Mouse (Mus musculus): ENCODE data around the gene Trex1. TPM values are rescaled to one million over a fixed set of nuclear protein-coding genes. Genes with fewer than 3 reads are reported as not detected.

Trex1 gene
- 9.2 and 13.6 TPM in 2 replicates for polyA plus RNA-seq (2015; fragmentation: Nextera tagmentation; extraction: Ambion mirVana)

DNA sequence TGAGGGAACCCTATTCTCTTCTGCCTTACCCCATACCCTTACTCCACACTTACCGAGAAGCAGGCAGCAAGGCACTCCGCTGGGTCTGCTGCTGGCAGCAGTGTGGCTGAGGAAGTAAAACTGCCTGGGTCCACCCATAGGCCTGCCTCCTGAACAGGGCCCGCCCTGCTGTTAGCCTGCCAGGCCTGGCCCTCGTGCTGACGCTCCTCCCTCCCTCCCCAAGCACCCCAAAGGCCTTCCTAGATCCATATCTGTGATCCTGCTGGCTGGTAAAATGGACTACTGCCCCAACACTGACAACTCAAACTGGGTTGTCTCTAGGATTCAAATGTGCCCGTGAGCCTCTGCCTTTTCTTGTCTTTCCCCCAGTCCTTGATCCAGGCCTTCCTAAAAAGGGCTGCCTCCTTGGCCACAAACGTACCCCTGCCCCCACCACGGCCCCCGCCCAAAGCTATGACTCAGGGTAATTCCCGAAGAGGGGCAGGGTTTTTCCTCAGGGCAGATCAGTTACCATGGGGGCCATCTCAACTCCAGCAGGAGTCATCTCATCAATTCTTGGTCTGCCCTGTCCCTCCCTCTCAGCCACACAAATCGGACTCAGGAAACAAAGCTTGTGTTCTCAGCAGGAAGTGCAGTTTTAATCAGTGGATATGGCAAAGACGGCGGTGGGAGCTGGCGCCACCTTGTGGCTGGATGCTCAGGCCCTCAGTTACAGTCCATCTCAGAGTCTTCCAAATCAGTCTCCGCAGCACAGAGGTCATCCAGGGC lies at the start of gene Trex1:
Trex1 (minus strand) TSS at position 599 of the 768 bp plus-strand sequence.
- H3K4me3 ChIP-seq = peak within 1 kb of the TSS; percentile 50
- H3K27ac ChIP-seq = peak within 1 kb of the TSS; percentile 92
- peaks cover 36% of the 10 kb centered on the region for H3K4me1 ChIP-seq (replicated peaks)
- WGBS = 6% methylated on average over 15 of the region's 15 CpGs
- no peaks in the 10 kb centered on the region for H3K9me3 ChIP-seq (replicated peaks)
- no peaks in the 10 kb centered on the region for H3K27me3 ChIP-seq
- peak within 1 kb of the TSS; percentile 56 for H3K9ac ChIP-seq
- peaks cover 20% of the 10 kb centered on the region for H3K36me3 ChIP-seq
- ATAC-seq (replicated peaks; ENCODE audit: insufficient number of reproducible peaks, insufficient read depth, low FRiP score, low read depth) = peak; percentile 83
- H3K4me2 ChIP-seq = peak within 1 kb of the TSS; percentile 69

DNA sequence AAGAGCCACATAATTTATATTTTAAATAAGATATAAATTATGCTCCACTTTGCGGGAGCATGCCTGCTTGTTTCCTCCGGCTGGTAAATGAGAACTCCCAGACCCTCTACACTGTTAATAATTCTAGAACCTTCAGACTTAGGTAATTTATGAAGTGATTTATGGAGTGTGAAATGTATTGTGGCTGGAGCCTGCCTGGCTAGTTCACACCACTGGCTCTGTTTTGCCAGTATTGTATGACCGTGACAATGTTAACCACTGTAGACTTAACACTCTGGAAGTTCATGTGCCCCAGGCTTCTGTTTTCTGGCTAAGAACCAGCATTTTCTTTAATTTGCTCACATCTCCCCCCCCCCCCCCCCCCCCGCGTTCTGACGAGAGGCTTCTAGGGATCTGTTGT lies 47.8 kb upstream of the Trex1 start:
- H3K4me2 ChIP-seq = no peak overlapping the region
- H3K36me3 ChIP-seq = peaks cover 57% of the 10 kb centered on the region
- 68% methylated on average over 6 of the region's 6 CpGs for WGBS
- H3K4me1 ChIP-seq (replicated peaks) = peaks cover 28% of the 10 kb centered on the region
- no peak overlapping the region for H3K4me3 ChIP-seq
- H3K9ac ChIP-seq = no peak overlapping the region
- no peaks in the 10 kb centered on the region for H3K27me3 ChIP-seq
- no peaks in the 10 kb centered on the region for H3K9me3 ChIP-seq (replicated peaks)
- no peak for ATAC-seq (replicated peaks; ENCODE audit: insufficient number of reproducible peaks, insufficient read depth, low FRiP score, low read depth)
- no peak overlapping the region for H3K27ac ChIP-seq

DNA sequence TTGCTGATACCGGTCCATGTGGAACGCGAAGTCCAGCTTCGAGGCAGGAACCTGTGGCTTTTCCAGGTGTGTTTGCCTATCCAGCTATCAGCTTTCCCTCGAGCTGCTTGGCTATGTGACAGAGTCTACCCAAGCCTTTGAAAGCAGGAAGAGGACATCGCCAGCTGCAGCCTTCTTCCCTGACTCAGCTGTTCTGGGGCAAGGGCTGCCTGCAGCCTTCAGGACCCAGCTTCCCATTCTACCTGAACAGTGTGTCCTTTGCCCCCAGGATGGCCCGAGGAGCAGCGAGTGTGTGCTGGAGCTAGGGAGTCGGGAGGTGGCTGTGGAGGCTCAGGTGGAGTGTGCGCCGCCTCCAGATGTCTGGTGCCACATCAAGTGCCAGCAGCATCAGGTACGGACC lies 46.1 kb upstream of the Trex1 start:
- Histone ChIP-seq H3K9me3 (replicated peaks) (no peaks in the 10 kb centered on the region), H3K27me3 (no peaks in the 10 kb centered on the region), H3K9ac (no peak overlapping the region), H3K4me2 (no peak overlapping the region), H3K27ac (no peak overlapping the region), H3K4me1 (replicated peaks) (peaks cover 35% of the 10 kb centered on the region), H3K36me3 (peaks cover 41% of the 10 kb centered on the region), H3K4me3 (no peak overlapping the region)
- 87% methylated on average over 12 of the region's 12 CpGs for WGBS
- no peak for ATAC-seq (replicated peaks; ENCODE audit: insufficient number of reproducible peaks, insufficient read depth, low FRiP score, low read depth)

DNA sequence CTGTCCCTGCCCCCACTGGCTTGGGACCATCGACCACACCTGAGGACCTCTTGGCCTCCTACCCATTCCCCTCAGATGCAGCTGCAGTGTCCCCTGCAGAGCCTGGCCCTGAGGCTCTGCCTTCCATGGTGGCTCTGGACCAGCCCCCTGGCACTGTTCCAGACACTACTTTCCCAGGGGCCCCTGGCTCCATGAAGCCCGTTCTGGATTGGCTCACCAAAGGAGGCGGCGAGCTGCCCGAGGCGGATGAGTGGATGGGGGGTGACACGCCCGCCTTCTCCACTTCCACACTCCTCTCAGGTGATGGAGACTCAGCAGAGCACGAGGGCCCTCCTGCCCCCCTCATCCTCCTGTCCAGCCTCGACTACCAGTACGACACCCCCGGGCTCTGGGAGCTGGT lies 45.5 kb upstream of the Trex1 start:
- Histone ChIP-seq H3K9me3 (replicated peaks) (no peaks in the 10 kb centered on the region), H3K9ac (no peak overlapping the region), H3K27ac (no peak overlapping the region; the same call in 1 of the 2 replicates), H3K27me3 (no peaks in the 10 kb centered on the region), H3K4me2 (0 out of 2 replicates have a peak overlapping the region, but pooled peaks have one; percentile 7), H3K4me3 (no peak overlapping the region), H3K36me3 (peaks cover 34% of the 10 kb centered on the region), H3K4me1 (replicated peaks) (peaks cover 40% of the 10 kb centered on the region)
- ATAC-seq (replicated peaks; ENCODE audit: insufficient number of reproducible peaks, insufficient read depth, low FRiP score, low read depth) = peak; percentile 47
- WGBS = 56% methylated on average over 12 of the region's 12 CpGs

DNA sequence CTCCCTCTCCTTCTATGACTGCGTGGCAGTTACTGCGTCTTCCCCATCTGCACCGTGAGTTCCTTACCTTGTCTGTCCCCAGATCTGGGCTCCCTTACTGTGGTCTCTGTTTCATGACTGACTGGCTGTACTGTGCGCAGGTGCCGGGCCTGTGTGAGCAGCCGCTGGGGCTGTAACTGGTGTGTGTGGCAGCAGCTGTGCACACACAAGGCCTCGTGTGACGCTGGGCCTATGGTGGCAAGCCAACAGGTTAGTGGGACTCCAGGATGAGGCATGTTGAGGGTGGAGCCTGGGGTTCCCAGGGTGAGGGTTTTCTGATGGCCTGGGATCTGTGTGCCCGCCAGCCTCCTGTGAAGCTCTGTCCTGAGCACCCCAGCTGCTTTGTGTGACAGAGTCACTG lies 44.5 kb upstream of the Trex1 start:
- Histone ChIP-seq H3K9me3 (replicated peaks) (no peaks in the 10 kb centered on the region), H3K27ac (no peak overlapping the region), H3K27me3 (no peaks in the 10 kb centered on the region), H3K36me3 (peaks cover 25% of the 10 kb centered on the region), H3K9ac (no peak overlapping the region), H3K4me2 (no peak overlapping the region), H3K4me3 (no peak overlapping the region), H3K4me1 (replicated peaks) (peaks cover 49% of the 10 kb centered on the region)
- ATAC-seq (replicated peaks; ENCODE audit: insufficient number of reproducible peaks, insufficient read depth, low FRiP score, low read depth) = no peak
- WGBS = 86% methylated on average over 9 of the region's 9 CpGs

DNA sequence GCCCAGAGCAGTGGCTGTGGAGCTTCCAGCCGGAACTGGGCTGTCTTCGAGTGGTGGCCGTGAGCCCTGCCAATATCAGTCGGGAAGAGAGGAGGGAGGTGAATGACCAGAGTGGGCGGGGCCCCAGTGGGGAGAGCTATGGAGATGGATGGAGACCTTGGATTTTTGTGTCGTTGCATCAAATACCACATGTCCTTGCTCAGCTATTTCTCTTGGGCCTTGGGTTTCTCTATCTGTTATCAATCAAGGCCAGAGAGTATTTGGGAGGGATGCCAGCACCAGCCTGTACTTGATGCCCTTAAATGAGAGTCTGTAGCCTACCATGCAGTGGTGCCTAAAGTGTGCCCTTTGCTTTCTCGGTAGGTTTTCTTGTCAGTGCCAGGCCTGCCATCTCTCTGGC lies 43.7 kb upstream of the Trex1 start:
- H3K4me3 ChIP-seq = no peak overlapping the region
- H3K36me3 ChIP-seq = peaks cover 17% of the 10 kb centered on the region; the same call in 1 of the 2 replicates
- H3K27ac ChIP-seq = no peak overlapping the region
- no peaks in the 10 kb centered on the region for H3K27me3 ChIP-seq
- ATAC-seq (replicated peaks; ENCODE audit: insufficient number of reproducible peaks, insufficient read depth, low FRiP score, low read depth) = no peak
- peaks cover 57% of the 10 kb centered on the region for H3K4me1 ChIP-seq (replicated peaks)
- H3K9me3 ChIP-seq (replicated peaks) = no peaks in the 10 kb centered on the region
- WGBS = 67% methylated on average over 7 of the region's 7 CpGs
- no peak overlapping the region for H3K4me2 ChIP-seq
- no peak overlapping the region for H3K9ac ChIP-seq

DNA sequence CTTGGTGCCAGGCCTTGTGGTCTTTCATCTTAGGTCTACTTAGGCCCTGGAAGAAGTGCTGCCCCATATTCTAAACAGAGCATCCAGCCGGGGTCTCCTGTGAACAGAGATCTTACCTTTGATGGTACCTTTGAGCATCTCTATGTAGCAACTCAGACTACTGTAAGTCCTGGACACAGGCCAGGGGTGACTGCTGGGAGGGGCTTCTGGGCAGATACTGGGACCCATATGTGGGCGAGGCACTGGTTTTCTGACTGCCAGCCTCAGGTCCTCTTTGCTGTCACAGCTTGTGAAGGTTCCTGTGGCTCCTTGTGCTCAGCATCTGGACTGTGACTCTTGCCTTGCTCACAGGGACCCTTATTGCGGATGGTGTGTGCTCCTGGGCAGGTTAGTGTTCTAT lies 43.0 kb upstream of the Trex1 start:
- Histone ChIP-seq H3K4me1 (replicated peaks) (peaks cover 64% of the 10 kb centered on the region), H3K4me2 (no peak overlapping the region), H3K9ac (no peak overlapping the region), H3K27ac (no peak overlapping the region), H3K36me3 (peaks cover 16% of the 10 kb centered on the region; the same call in 1 of the 2 replicates), H3K27me3 (no peaks in the 10 kb centered on the region), H3K9me3 (replicated peaks) (no peaks in the 10 kb centered on the region), H3K4me3 (no peak overlapping the region)
- no peak for ATAC-seq (replicated peaks; ENCODE audit: insufficient number of reproducible peaks, insufficient read depth, low FRiP score, low read depth)
- WGBS = 84% methylated on average over 3 of the region's 3 CpGs

DNA sequence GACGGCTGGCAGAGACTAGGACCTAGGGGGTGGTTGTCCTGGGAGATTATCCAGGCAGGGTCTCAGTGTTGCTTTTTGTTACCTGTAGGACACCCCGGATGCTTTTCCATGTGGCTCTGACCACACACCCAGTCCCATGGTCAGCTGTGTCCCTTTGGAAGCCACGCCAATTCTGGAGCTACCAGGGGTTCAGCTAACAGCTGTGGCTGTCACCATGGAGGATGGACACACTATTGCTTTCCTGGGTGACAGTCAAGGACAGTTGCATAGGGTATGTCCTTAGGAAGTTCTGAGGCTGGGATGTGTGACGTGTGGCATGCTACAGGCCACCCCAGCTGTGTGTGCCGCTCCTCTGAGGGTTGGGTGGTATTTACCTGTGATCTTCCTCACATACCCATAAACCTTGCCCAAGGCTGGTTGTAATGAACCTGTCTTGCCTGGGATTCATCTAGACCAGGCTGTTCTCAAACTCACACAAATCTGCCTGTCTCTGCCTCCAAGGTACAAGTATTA lies 42.5 kb upstream of the Trex1 start:
- WGBS = 93% methylated on average over 5 of the region's 5 CpGs
- Histone ChIP-seq H3K27ac (no peak overlapping the region), H3K36me3 (peaks cover 16% of the 10 kb centered on the region; the same call in 1 of the 2 replicates), H3K4me1 (replicated peaks) (peaks cover 70% of the 10 kb centered on the region), H3K9ac (no peak overlapping the region), H3K9me3 (replicated peaks) (no peaks in the 10 kb centered on the region), H3K27me3 (no peaks in the 10 kb centered on the region), H3K4me3 (no peak overlapping the region), H3K4me2 (no peak overlapping the region)
- ATAC-seq (replicated peaks; ENCODE audit: insufficient number of reproducible peaks, insufficient read depth, low FRiP score, low read depth) = no peak

DNA sequence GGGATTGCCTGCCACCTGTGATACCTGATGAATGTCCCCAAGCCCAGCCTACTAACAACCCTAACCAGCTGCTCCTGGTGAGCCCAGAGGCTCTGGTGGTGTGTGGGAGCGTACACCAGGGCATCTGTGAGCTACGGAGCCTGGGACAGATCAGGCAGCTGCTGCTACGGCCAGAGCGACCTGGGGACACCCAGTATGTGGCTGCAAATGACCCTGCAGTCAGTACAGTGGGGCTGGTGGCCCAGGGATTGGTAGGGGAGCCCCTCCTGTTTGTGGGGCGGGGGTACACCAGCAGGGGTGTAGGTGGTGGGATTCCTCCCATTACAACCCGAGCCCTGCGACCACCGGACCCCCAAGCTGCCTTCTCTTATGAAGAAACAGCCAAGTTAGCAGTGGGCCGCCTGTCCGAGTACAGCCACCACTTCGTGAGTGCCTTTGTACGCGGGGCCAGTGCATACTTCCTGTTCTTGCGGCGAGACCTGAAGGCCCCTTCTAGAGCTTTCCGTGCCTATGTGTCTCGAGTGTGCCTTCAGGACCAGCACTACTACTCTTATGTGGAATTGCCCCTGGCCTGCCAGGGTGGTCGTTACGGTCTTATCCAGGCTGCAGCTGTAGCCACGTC lies 40.9 kb upstream of the Trex1 start:
- 83% methylated on average over 20 of the region's 20 CpGs for WGBS
- H3K27ac ChIP-seq = peak overlapping the region; percentile 98; the same call in 1 of the 2 replicates
- no peak overlapping the region for H3K9ac ChIP-seq
- H3K9me3 ChIP-seq (replicated peaks) = no peaks in the 10 kb centered on the region
- peaks cover 3% of the 10 kb centered on the region; the same call in 1 of the 2 replicates for H3K36me3 ChIP-seq
- H3K4me3 ChIP-seq = no peak overlapping the region
- H3K4me1 ChIP-seq (replicated peaks) = peaks cover 79% of the 10 kb centered on the region
- ATAC-seq (replicated peaks; ENCODE audit: insufficient number of reproducible peaks, insufficient read depth, low FRiP score, low read depth) = no peak
- no peaks in the 10 kb centered on the region for H3K27me3 ChIP-seq
- no peak overlapping the region for H3K4me2 ChIP-seq

DNA sequence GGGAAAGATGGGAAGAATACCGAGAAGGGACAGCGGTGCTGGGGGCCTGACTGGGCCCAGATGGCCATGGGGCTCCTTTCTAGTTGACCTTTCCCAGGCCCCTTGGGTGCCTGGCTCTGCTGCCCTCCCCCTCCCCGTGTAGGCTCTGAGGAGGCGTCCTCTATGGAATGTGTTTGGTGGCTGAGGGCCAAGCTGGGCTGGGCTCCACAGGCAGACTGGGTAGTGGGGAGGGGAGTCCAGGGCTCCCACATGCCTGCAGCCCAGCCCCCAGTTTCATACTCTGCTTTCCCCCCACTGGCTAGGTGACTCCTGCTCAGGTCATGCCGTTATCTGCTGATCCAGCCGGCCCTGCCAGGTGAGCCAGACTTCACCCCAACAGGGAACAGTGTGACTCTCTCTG lies 39.4 kb upstream of the Trex1 start:
- peaks cover under 1% of the 10 kb centered on the region; the same call in 1 of the 2 replicates for H3K36me3 ChIP-seq
- peaks cover 75% of the 10 kb centered on the region for H3K4me1 ChIP-seq (replicated peaks)
- 10% methylated on average over 6 of the region's 6 CpGs for WGBS
- no peaks in the 10 kb centered on the region for H3K27me3 ChIP-seq
- H3K4me3 ChIP-seq = peak overlapping the region; percentile 76
- H3K9ac ChIP-seq = peak overlapping the region; percentile 27
- peak overlapping the region; percentile 98 for H3K27ac ChIP-seq
- peak overlapping the region; percentile 82 for H3K4me2 ChIP-seq
- no peaks in the 10 kb centered on the region for H3K9me3 ChIP-seq (replicated peaks)
- peak; percentile 77 for ATAC-seq (replicated peaks; ENCODE audit: insufficient number of reproducible peaks, insufficient read depth, low FRiP score, low read depth)

DNA sequence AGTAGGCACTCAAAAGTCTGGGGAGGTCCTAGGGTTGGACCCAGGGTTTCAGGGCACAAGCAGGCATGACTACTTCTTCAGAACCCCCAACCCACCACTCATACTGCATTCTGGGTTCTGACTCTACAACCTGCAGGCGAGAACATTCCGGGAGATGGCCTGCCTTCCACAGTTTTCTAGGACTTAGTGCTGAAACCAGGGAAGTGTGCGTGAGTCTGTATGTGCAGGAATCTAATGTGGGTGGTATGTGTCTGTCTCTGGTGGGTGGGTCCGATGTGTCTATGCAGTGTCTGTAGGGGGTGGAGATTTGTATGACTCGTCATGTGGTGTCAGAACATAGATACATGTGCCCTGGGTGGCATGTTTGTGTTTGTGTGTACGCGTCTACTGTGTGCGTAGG lies 38.8 kb upstream of the Trex1 start:
- H3K4me2 ChIP-seq = peak overlapping the region; percentile 82
- H3K9me3 ChIP-seq (replicated peaks) = no peaks in the 10 kb centered on the region
- peaks cover 76% of the 10 kb centered on the region for H3K4me1 ChIP-seq (replicated peaks)
- no peak overlapping the region; the same call in 1 of the 2 replicates for H3K9ac ChIP-seq
- ATAC-seq (replicated peaks; ENCODE audit: insufficient number of reproducible peaks, insufficient read depth, low FRiP score, low read depth) = no peak
- peak overlapping the region; percentile 98 for H3K27ac ChIP-seq
- H3K27me3 ChIP-seq = no peaks in the 10 kb centered on the region
- peak overlapping the region; percentile 76 for H3K4me3 ChIP-seq
- WGBS = 69% methylated on average over 8 of the region's 8 CpGs
- H3K36me3 ChIP-seq = no peaks in the 10 kb centered on the region; the same call in 1 of the 2 replicates
